Mouse (Mus musculus) cerebellum, postnatal 25 days (tissue): Measurements from ENCODE around the gene Zfp423.

ENCODE experiments used
- DNase-seq, 2 experiments: peaks; one replicate each; pipeline ENCODE4 v3.0.0; 2021; ENCODE audit warnings: mixed read lengths in 2 of 2

Zfp423 gene

GRCm38 (mm10) chr8:87959320-87959920 lies at the start of gene Zfp423:
Gene Zfp423 (minus strand): TSS chr8:87959595.
- DNase-seq = peak; percentile 35 to 53

- no peak for DNase-seq
These were observed 47.4 kb upstream of the Zfp423 start for GRCm38 (mm10) chr8:88006811-88007210.

- DNase-seq = no peak
These were observed 25.4 kb upstream of the Zfp423 start for GRCm38 (mm10) chr8:87984778-87985177.

- no peak for DNase-seq
These were observed 24.6 kb upstream of the Zfp423 start for GRCm38 (mm10) chr8:87984032-87984431.

GRCm38 (mm10) chr8:87982936-87983335 lies 23.5 kb upstream of the Zfp423 start:
- no peak for DNase-seq

GRCm38 (mm10) chr8:87975466-87975809 lies 16.0 kb upstream of the Zfp423 start:
- DNase-seq = no peak

- peak; percentile 16 to 48 for DNase-seq
These were observed 15.5 kb upstream of the Zfp423 start for GRCm38 (mm10) chr8:87974759-87975465.

GRCm38 (mm10) chr8:87974122-87974758 lies 14.8 kb upstream of the Zfp423 start:
- no peak for DNase-seq

- DNase-seq = no peak
These were observed 8.6 kb upstream of the Zfp423 start for GRCm38 (mm10) chr8:87967866-87968620.

GRCm38 (mm10) chr8:87967057-87967820 lies 7.8 kb upstream of the Zfp423 start:
- DNase-seq = no peak

- peak in 1 of 2 experiments; percentile 40 for DNase-seq
These were observed 3.3 kb upstream of the Zfp423 start for GRCm38 (mm10) chr8:87962514-87963225.

- peak; percentile 88 to 91 for DNase-seq
These were observed 2.5 kb upstream of the Zfp423 start for GRCm38 (mm10) chr8:87961680-87962513.

GRCm38 (mm10) chr8:87961108-87961507 lies 1.7 kb upstream of the Zfp423 start:
- peak; percentile 53 to 67 for DNase-seq

- DNase-seq = peak; percentile 90 to 91
These were observed 810 bp upstream of the Zfp423 start for GRCm38 (mm10) chr8:87960061-87960749.

- DNase-seq = peak; percentile 88 to 91
These were observed 710 bp downstream of the Zfp423 start for GRCm38 (mm10) chr8:87958451-87959319.

- peak; percentile 50 to 52 for DNase-seq
These were observed 1.4 kb downstream of the Zfp423 start for GRCm38 (mm10) chr8:87957871-87958450.

GRCm38 (mm10) chr8:87956001-87956400 lies 3.4 kb downstream of the Zfp423 start:
- peak in 1 of 2 experiments; percentile 41 for DNase-seq

GRCm38 (mm10) chr8:87953473-87953872 lies 5.9 kb downstream of the Zfp423 start:
- DNase-seq = no peak

GRCm38 (mm10) chr8:87952298-87952697 lies 7.1 kb downstream of the Zfp423 start:
- peak in 1 of 2 experiments; percentile 53 for DNase-seq
